Mouse (Mus musculus): ENCODE measurements at regions not wholly inside any gene's neighbourhood (a gene's known extent, or its start where the extent isn't known, plus 50 kb on each side); places are given as distances from the start of the nearest gene placed in this dataset.

DNA sequence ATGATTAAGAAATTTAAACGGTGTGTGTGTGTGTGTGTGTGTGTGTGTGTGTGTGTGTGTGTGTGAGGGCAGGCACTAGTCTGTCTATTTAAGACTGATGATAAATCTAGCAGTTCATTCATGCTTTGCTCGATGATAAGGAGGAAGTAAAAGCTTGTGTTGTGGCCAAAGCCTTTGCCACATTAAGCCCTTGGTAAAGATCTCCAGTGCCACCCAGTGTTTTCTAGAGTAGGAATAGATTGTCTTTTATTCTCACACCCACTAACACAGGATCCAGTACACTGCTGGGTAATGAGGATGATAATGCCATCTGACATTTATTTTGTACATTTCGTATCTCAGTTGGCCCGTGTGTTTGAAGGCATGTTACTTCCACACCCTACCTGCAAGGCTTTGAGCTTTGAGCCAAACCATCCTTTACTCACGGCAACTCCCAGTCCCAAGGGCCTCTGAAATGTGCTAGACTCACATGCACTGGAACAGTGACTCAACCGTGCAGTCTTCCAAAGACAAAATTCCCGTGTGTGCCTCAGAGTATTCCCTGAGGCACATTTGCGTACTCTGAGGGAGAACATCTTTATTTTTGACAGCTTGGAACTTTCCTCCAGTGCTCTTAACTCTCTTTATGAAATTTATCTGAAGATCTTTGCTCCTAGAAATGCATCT lies 179.7 kb downstream of the Mylk4 start:
- no peak for ATAC-seq (replicated peaks; ENCODE audit: extremely low read depth, insufficient read depth, low FRiP score)
- 65% methylated on average over 8 of the region's 8 CpGs for WGBS

DNA sequence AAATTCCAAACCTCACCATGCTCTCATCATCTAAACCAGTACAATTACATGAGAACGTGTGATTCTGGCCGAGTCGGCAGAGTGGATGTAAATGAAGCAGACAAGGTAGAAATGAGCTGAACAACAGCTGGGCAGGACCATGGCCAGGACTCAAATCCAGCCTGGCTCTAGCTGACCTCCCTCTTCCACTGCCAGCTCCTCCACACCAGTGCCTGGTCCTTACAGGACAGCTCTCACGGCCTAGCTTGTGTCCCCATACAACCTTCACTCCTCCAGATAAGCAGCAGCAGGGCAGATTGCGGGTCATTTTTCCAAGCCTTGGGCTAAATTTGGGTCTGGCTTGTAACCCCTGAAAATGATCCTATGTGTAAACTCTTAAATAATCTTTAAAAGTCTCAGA lies 182.4 kb downstream of the Mylk4 start:
- H3K36me3 ChIP-seq (ENCODE audit: control insufficient read depth, insufficient read depth): no peaks in the 10 kb centered on the region
- no peak overlapping the region for H3K9ac ChIP-seq (ENCODE audit: low read length)
- no peak overlapping the region for H3K4me3 ChIP-seq (ENCODE audit: low read length)
- 56% methylated on average over 5 of the region's 5 CpGs for WGBS
- no peaks in the 10 kb centered on the region for H3K27me3 ChIP-seq (ENCODE audit: control insufficient read depth, insufficient read depth, low read length)
- H3K4me2 ChIP-seq (ENCODE audit: low read depth, low read length): no peak overlapping the region
- ATAC-seq (replicated peaks; ENCODE audit: extremely low read depth, insufficient read depth, low FRiP score): no peak
- no peak overlapping the region for H3K27ac ChIP-seq (ENCODE audit: low read length)
- no peaks in the 10 kb centered on the region for H3K4me1 ChIP-seq (ENCODE audit: control insufficient read depth, insufficient read depth, low read length)
- no peaks in the 10 kb centered on the region for H3K9me3 ChIP-seq (replicated peaks; ENCODE audit: control insufficient read depth, low read length)

More for the DNA sequence above, 179.7 kb downstream of the Mylk4 start:
- no peak overlapping the region for H3K9ac ChIP-seq (ENCODE audit: low read length)
- H3K4me1 ChIP-seq (ENCODE audit: control insufficient read depth, insufficient read depth, low read length): no peaks in the 10 kb centered on the region
- no peaks in the 10 kb centered on the region for H3K36me3 ChIP-seq (ENCODE audit: control insufficient read depth, insufficient read depth)
- no peak overlapping the region for H3K27ac ChIP-seq (ENCODE audit: low read length)
- H3K4me2 ChIP-seq (ENCODE audit: low read depth, low read length): no peak overlapping the region
- H3K4me3 ChIP-seq (ENCODE audit: low read length): no peak overlapping the region
- no peaks in the 10 kb centered on the region for H3K9me3 ChIP-seq (replicated peaks; ENCODE audit: control insufficient read depth, low read length)
- H3K27me3 ChIP-seq (ENCODE audit: control insufficient read depth, insufficient read depth, low read length): no peaks in the 10 kb centered on the region

DNA sequence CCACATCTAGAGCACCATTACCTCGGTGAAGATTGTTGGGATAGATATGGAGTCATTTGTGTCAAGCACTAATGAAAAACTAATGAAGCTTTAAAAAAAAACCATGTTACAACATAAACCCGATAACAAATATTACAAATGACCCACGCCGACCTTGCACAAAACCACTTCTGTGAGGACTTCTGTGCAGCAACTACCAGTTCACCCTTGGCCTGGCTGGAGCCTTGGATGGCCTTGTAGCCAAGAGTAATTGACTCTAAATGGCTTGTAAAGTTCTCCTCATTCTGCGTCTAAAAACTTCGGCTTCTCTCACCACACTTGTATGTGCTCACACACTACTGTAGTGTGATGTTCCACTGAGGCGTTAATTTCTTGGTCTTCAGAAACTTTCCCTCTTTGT lies 190.1 kb downstream of the Mylk4 start:
- H3K36me3 ChIP-seq (ENCODE audit: control insufficient read depth, insufficient read depth): no peaks in the 10 kb centered on the region
- no peak for ATAC-seq (replicated peaks; ENCODE audit: extremely low read depth, insufficient read depth, low FRiP score)
- H3K9me3 ChIP-seq (replicated peaks; ENCODE audit: control insufficient read depth, low read length): peaks cover 3% of the 10 kb centered on the region; the same call in 1 of the 2 replicates
- H3K9ac ChIP-seq (ENCODE audit: low read length): no peak overlapping the region
- WGBS: 89% methylated on average over 7 of the region's 7 CpGs
- H3K4me3 ChIP-seq (ENCODE audit: low read length): no peak overlapping the region
- no peaks in the 10 kb centered on the region for H3K27me3 ChIP-seq (ENCODE audit: control insufficient read depth, insufficient read depth, low read length)
- H3K4me1 ChIP-seq (ENCODE audit: control insufficient read depth, insufficient read depth, low read length): no peaks in the 10 kb centered on the region
- no peak overlapping the region for H3K27ac ChIP-seq (ENCODE audit: low read length)
- no peak overlapping the region for H3K4me2 ChIP-seq (ENCODE audit: low read depth, low read length)

DNA sequence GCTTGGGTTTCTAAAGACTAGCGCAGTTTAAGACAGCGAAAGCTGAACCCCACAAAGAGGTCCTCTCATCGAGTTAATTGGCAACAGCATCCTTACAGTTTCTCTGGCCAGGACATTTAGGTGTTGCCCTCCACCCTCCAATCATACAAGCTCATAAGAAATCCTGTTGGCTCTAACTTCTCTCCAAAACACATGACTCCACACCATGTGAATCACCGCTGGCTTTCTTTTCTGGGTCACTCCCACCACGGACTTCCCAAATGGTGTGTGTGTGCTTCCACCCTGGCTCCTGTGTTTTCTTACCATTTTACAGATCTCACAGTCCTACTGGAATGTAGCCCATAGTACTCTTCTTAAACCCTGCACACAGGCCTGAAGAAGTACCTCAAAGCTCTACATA lies 190.6 kb downstream of the Mylk4 start:
- Histone ChIP-seq H3K9ac (ENCODE audit: low read length) (no peak overlapping the region), H3K4me2 (ENCODE audit: low read depth, low read length) (no peak overlapping the region), H3K36me3 (ENCODE audit: control insufficient read depth, insufficient read depth) (no peaks in the 10 kb centered on the region), H3K4me1 (ENCODE audit: control insufficient read depth, insufficient read depth, low read length) (no peaks in the 10 kb centered on the region), H3K4me3 (ENCODE audit: low read length) (no peak overlapping the region), H3K27me3 (ENCODE audit: control insufficient read depth, insufficient read depth, low read length) (no peaks in the 10 kb centered on the region), H3K27ac (ENCODE audit: low read length) (no peak overlapping the region), H3K9me3 (replicated peaks; ENCODE audit: control insufficient read depth, low read length) (peaks cover 4% of the 10 kb centered on the region; the same call in 1 of the 2 replicates)
- 82% methylated on average over 5 of the region's 5 CpGs for WGBS
- no peak for ATAC-seq (replicated peaks; ENCODE audit: extremely low read depth, insufficient read depth, low FRiP score)

DNA sequence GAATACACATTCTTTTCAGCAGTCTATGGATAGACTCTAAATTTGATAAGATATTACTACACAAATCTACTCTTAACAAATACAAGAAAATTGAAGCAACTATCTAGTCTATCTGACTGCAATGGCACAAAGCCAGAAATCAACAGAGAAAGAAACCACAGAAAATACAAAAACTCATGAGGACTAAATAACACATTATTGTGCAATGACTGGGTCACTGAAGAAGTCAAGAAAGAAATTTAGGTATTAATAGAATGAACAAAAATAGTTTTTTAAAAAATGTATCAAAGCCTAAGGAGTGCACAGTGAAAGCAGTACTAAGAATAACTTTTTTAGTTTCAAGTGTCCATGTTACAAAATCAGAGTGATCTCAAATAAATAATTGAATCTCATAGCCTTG lies 202.2 kb downstream of the Mylk4 start:
- no peak for ATAC-seq (replicated peaks; ENCODE audit: extremely low read depth, insufficient read depth, low FRiP score)
- Histone ChIP-seq H3K27me3 (ENCODE audit: control insufficient read depth, insufficient read depth, low read length) (no peaks in the 10 kb centered on the region), H3K4me1 (ENCODE audit: control insufficient read depth, insufficient read depth, low read length) (no peaks in the 10 kb centered on the region), H3K9me3 (replicated peaks; ENCODE audit: control insufficient read depth, low read length) (no peaks in the 10 kb centered on the region), H3K4me3 (ENCODE audit: low read length) (no peak overlapping the region), H3K27ac (ENCODE audit: low read length) (no peak overlapping the region), H3K4me2 (ENCODE audit: low read depth, low read length) (no peak overlapping the region), H3K36me3 (ENCODE audit: control insufficient read depth, insufficient read depth) (no peaks in the 10 kb centered on the region), H3K9ac (ENCODE audit: low read length) (no peak overlapping the region)

DNA sequence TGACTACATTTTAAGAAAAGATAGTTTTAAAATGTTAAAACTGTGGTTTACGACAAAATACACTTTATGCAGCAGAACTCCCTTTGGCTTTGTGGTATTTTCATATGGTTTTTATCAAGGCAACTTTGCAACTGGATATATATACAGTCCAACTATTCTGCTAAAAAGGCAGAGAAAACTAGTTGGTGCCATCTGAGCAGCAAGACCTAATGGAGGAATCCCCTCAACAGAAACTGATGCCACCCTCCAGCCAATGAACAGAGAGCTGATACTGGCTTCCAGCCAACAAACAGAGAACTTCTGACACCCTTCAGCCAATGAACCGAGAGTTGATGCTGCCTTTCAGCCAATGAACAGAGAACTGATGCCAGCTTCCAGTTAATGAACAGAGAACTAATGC lies 215.9 kb downstream of the Mylk4 start:
- Histone ChIP-seq H3K27me3 (ENCODE audit: control insufficient read depth, insufficient read depth, low read length) (no peaks in the 10 kb centered on the region), H3K9me3 (replicated peaks; ENCODE audit: control insufficient read depth, low read length) (no peaks in the 10 kb centered on the region; the same call in 1 of the 2 replicates), H3K4me2 (ENCODE audit: low read depth, low read length) (no peak overlapping the region), H3K9ac (ENCODE audit: low read length) (no peak overlapping the region), H3K4me3 (ENCODE audit: low read length) (no peak overlapping the region), H3K4me1 (ENCODE audit: control insufficient read depth, insufficient read depth, low read length) (no peaks in the 10 kb centered on the region), H3K27ac (ENCODE audit: low read length) (no peak overlapping the region), H3K36me3 (ENCODE audit: control insufficient read depth, insufficient read depth) (no peaks in the 10 kb centered on the region)
- ATAC-seq (replicated peaks; ENCODE audit: extremely low read depth, insufficient read depth, low FRiP score): no peak
- WGBS: 85% methylated on average over 2 of the region's 2 CpGs

DNA sequence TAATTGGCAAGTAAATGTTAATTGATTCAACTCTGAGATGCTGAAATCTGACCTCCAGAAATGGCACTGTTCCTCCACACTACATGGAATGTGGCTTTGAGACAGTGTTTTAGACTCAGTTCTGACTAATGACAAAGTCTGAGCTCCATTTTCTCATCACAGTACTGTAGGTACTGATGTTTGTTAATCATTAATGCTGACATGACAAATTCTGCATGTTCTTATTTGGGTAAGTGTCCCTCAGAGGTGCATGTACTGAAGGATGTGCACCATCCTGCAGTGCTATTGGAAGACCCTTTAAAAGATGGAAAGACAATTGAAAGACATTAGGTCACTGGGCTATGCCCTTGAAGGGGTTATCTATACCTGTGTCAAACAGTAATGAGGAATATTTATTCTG lies 222.1 kb upstream of the Gmds start:
- Histone ChIP-seq H3K9ac (ENCODE audit: low read length) (no peak overlapping the region), H3K27me3 (ENCODE audit: control insufficient read depth, insufficient read depth, low read length) (no peaks in the 10 kb centered on the region), H3K4me1 (ENCODE audit: control insufficient read depth, insufficient read depth, low read length) (no peaks in the 10 kb centered on the region), H3K4me2 (ENCODE audit: low read depth, low read length) (no peak overlapping the region), H3K4me3 (ENCODE audit: low read length) (no peak overlapping the region), H3K27ac (ENCODE audit: low read length) (no peak overlapping the region), H3K36me3 (ENCODE audit: control insufficient read depth, insufficient read depth) (no peaks in the 10 kb centered on the region), H3K9me3 (replicated peaks; ENCODE audit: control insufficient read depth, low read length) (peaks cover 12% of the 10 kb centered on the region)
- ATAC-seq (replicated peaks; ENCODE audit: extremely low read depth, insufficient read depth, low FRiP score): no peak

DNA sequence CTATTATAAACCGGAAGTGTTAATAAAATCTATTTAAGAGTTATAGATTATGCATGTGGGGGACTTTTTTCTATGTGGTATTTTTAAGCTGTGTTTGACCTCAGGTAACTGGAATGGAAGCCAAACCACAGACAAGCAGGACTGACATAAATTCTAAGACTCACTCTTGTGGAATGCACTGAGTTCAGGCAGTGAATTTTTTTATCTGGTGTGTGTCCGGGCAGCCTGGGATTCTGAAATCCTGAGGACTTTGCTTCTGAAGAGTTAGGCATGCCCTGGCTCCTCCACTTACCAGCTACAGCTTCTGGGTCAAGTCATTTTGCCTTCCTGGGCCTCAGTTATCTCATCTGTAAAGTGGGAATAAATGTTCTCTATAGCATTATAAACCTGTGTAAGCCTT lies 217.9 kb upstream of the Gmds start:
- Histone ChIP-seq H3K27ac (ENCODE audit: low read length) (no peak overlapping the region), H3K9ac (ENCODE audit: low read length) (no peak overlapping the region), H3K9me3 (replicated peaks; ENCODE audit: control insufficient read depth, low read length) (peaks cover 6% of the 10 kb centered on the region), H3K36me3 (ENCODE audit: control insufficient read depth, insufficient read depth) (no peaks in the 10 kb centered on the region), H3K4me1 (ENCODE audit: control insufficient read depth, insufficient read depth, low read length) (no peaks in the 10 kb centered on the region), H3K27me3 (ENCODE audit: control insufficient read depth, insufficient read depth, low read length) (no peaks in the 10 kb centered on the region), H3K4me3 (ENCODE audit: low read length) (no peak overlapping the region), H3K4me2 (ENCODE audit: low read depth, low read length) (no peak overlapping the region)
- ATAC-seq (replicated peaks; ENCODE audit: extremely low read depth, insufficient read depth, low FRiP score): no peak
- WGBS: 85% methylated on average over 2 of the region's 2 CpGs

DNA sequence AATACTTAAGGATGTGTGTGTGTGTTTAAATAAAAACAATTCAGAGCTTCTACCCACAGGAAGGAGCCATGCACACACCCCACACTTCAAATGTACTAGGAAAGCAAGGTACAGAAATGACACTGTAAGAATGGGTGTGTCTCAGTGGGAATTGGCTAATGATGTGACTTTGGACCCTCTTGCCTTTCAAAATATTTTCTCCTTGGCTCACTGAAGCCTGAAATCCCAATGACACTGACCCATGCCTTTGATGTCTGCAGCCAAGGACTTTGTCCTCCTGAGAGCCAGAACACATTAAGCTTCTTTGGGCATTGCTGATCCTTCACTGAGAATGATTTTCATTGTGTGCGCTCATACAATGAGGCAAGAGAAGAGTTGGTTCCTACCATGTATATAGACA lies 216.5 kb upstream of the Gmds start:
- 95% methylated on average over 1 of the region's 1 CpGs for WGBS
- Histone ChIP-seq H3K27me3 (ENCODE audit: control insufficient read depth, insufficient read depth, low read length) (no peaks in the 10 kb centered on the region), H3K9ac (ENCODE audit: low read length) (no peak overlapping the region), H3K4me3 (ENCODE audit: low read length) (no peak overlapping the region), H3K27ac (ENCODE audit: low read length) (no peak overlapping the region), H3K36me3 (ENCODE audit: control insufficient read depth, insufficient read depth) (no peaks in the 10 kb centered on the region), H3K4me1 (ENCODE audit: control insufficient read depth, insufficient read depth, low read length) (no peaks in the 10 kb centered on the region), H3K9me3 (replicated peaks; ENCODE audit: control insufficient read depth, low read length) (no peaks in the 10 kb centered on the region), H3K4me2 (ENCODE audit: low read depth, low read length) (no peak overlapping the region)
- no peak for ATAC-seq (replicated peaks; ENCODE audit: extremely low read depth, insufficient read depth, low FRiP score)

Measured in heart, embryonic 16.5 days (tissue).